Mouse (Mus musculus): ENCODE measurements around the gene Nemp1. TPM values are rescaled to one million over a fixed set of nuclear protein-coding genes. Genes with fewer than 3 reads are reported as not detected.

Gene Nemp1
- polyA plus RNA-seq, 1 experiment from 2014 or later: 11.8 TPM

DNA sequence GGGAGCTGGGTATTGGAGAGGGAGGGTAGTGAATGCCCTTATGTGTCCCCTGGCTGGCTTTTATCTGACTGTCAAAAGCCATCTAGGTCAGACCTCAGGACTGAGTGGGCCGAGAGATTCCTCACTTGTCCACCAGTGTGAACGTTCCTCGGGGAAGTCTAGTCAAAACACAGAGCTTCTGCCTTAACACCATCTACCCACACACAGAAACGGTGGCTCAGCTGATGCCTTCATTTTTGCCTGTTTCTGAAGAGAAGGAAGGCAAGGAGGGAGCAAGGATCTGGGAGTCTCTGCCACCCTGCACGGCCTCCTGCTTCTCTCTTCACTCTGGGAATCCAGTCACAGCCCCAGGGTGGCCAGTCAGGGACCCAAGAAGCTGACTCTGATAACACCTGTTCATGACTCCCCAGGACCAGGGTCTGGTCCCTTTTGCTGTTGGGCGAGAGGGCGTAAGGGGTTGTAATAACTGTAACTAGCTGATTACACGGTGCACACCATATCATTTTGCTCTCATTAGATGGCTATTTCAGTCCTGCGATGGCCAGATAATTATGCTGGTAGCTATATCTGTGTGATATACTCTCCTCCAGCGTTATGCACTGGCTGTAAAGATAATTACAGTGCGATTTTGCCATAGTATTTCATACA is 63.7 kb downstream of the Nemp1 start:
- Histone ChIP-seq H3K27me3 (ENCODE audit: control insufficient read depth, insufficient read depth, low read length) (peaks cover 8% of the 10 kb centered on the region; the same call in 1 of the 2 replicates), H3K4me3 (ENCODE audit: control insufficient read depth in 1 of 2, insufficient read depth in 1 of 2, low read depth in 1 of 2, low read length in 2 of 2) (no peak overlapping the region), H3K27ac (replicated peaks in 1 of 2; ENCODE audit: control insufficient read depth in 1 of 2, insufficient read depth in 1 of 2, low read depth in 2 of 2, low read length in 2 of 2) (no peak overlapping the region), H3K9me3 (ENCODE audit: control insufficient read depth, low read length) (no peaks in the 10 kb centered on the region), H3K4me1 (ENCODE audit: control insufficient read depth in 2 of 2, insufficient read depth in 2 of 2, low read length in 2 of 2) (peaks cover 0 to 3% of the 10 kb centered on the region in 2 experiments; a peak in 1 of 4 replicates), H3K4me2 (ENCODE audit: low read length) (no peak overlapping the region), H3K36me3 (ENCODE audit: control insufficient read depth, insufficient read depth, low read length) (no peaks in the 10 kb centered on the region), H3K9ac (ENCODE audit: low read length) (no peak overlapping the region)
- no peak for ATAC-seq (ENCODE audit: insufficient number of reproducible peaks, insufficient read depth, low FRiP score, low read depth)
- WGBS: 61% methylated on average over 11 of the region's 11 CpGs

DNA sequence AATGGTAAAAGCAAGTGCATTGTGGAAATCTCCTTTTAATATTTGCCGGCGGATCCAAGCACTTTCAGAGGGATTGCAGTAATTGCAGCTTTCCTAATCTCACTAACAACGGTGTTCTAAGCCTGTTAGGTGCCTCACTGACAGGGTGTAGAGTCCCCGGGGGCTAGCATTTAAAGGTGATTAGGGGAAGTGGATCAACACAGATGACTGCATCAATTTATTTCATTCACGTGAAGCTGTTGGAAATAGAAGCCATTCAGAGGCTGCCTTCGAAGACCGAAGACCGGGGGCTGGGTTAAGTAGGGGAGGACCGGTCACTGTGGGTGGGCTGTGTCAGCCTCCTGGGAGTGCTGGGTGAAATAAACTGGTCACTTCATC is 64.2 kb downstream of the Nemp1 start:
- Histone ChIP-seq H3K27me3 (ENCODE audit: control insufficient read depth, insufficient read depth, low read length) (peaks cover 8% of the 10 kb centered on the region; the same call in 1 of the 2 replicates), H3K4me2 (ENCODE audit: low read length) (no peak overlapping the region), H3K36me3 (ENCODE audit: control insufficient read depth, insufficient read depth, low read length) (no peaks in the 10 kb centered on the region), H3K9ac (ENCODE audit: low read length) (no peak overlapping the region), H3K27ac (replicated peaks in 1 of 2; ENCODE audit: control insufficient read depth in 1 of 2, insufficient read depth in 1 of 2, low read depth in 2 of 2, low read length in 2 of 2) (no peak overlapping the region), H3K9me3 (ENCODE audit: control insufficient read depth, low read length) (no peaks in the 10 kb centered on the region), H3K4me3 (ENCODE audit: control insufficient read depth in 1 of 2, insufficient read depth in 1 of 2, low read depth in 1 of 2, low read length in 2 of 2) (no peak overlapping the region), H3K4me1 (ENCODE audit: control insufficient read depth in 2 of 2, insufficient read depth in 2 of 2, low read length in 2 of 2) (peaks cover 0 to 3% of the 10 kb centered on the region in 2 experiments; a peak in 1 of 4 replicates)
- ATAC-seq (ENCODE audit: insufficient number of reproducible peaks, insufficient read depth, low FRiP score, low read depth): no peak
- WGBS: 60% methylated on average over 9 of the region's 9 CpGs

DNA sequence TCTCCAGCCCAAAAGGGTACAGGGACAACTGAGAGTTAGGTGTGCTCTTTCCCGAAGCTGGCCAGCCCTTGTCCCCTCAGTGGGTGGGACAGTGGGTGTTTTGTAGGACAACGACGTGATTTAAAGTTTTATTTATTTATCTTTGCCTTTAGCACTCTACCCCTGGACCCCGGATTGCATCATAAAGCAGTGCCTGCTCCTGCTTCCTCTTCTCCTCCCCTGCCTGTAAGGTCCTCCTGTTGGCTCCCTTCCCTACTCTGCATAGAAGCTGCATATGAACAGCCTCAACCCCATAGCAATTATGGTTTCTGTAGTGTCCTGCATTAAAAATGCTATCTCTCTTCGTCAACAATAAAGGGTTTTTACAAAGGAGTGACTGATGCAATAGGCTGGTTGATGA is 64.7 kb downstream of the Nemp1 start:
- Histone ChIP-seq H3K9me3 (ENCODE audit: control insufficient read depth, low read length) (no peaks in the 10 kb centered on the region), H3K9ac (ENCODE audit: low read length) (no peak overlapping the region), H3K27ac (replicated peaks in 1 of 2; ENCODE audit: control insufficient read depth in 1 of 2, insufficient read depth in 1 of 2, low read depth in 2 of 2, low read length in 2 of 2) (no peak overlapping the region), H3K27me3 (ENCODE audit: control insufficient read depth, insufficient read depth, low read length) (peaks cover 8% of the 10 kb centered on the region; the same call in 1 of the 2 replicates), H3K4me1 (ENCODE audit: control insufficient read depth in 2 of 2, insufficient read depth in 2 of 2, low read length in 2 of 2) (peaks cover 0 to 3% of the 10 kb centered on the region in 2 experiments; a peak in 1 of 4 replicates), H3K4me3 (ENCODE audit: control insufficient read depth in 1 of 2, insufficient read depth in 1 of 2, low read depth in 1 of 2, low read length in 2 of 2) (no peak overlapping the region), H3K36me3 (ENCODE audit: control insufficient read depth, insufficient read depth, low read length) (no peaks in the 10 kb centered on the region), H3K4me2 (ENCODE audit: low read length) (no peak overlapping the region)
- ATAC-seq (ENCODE audit: insufficient number of reproducible peaks, insufficient read depth, low FRiP score, low read depth): no peak
- 38% methylated on average over 5 of the region's 5 CpGs for WGBS

DNA sequence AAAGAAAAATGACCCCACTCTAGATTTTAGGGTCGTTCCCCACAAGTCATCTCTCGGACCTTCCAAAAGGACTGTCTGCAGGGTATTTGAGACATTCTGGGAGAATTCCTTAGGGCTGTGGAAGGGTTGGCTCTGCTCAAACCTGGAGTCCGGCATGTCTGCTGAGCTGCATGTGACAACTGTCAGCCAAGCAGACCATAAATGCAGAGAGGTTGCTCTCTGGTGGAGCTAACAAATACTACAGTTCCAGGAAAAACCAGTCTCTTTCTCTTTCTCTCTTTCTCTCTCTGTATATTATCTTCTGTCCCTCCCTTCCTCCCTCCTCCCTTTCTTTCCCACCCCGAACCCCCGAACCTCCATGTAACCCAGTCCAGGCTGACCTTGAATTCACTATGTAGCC is 67.7 kb downstream of the Nemp1 start:
- Histone ChIP-seq H3K4me1 (ENCODE audit: control insufficient read depth in 2 of 2, insufficient read depth in 2 of 2, low read length in 2 of 2) (peaks cover 2 to 6% of the 10 kb centered on the region in 2 experiments; a peak in 1 of 4 replicates), H3K27me3 (ENCODE audit: control insufficient read depth, insufficient read depth, low read length) (no peaks in the 10 kb centered on the region), H3K4me3 (ENCODE audit: control insufficient read depth in 1 of 2, insufficient read depth in 1 of 2, low read depth in 1 of 2, low read length in 2 of 2) (no peak overlapping the region), H3K9ac (ENCODE audit: low read length) (no peak overlapping the region), H3K36me3 (ENCODE audit: control insufficient read depth, insufficient read depth, low read length) (no peaks in the 10 kb centered on the region), H3K27ac (replicated peaks in 1 of 2; ENCODE audit: control insufficient read depth in 1 of 2, insufficient read depth in 1 of 2, low read depth in 2 of 2, low read length in 2 of 2) (no peak overlapping the region), H3K4me2 (ENCODE audit: low read length) (no peak overlapping the region), H3K9me3 (ENCODE audit: control insufficient read depth, low read length) (no peaks in the 10 kb centered on the region)
- 28% methylated on average over 5 of the region's 5 CpGs for WGBS
- ATAC-seq (ENCODE audit: insufficient number of reproducible peaks, insufficient read depth, low FRiP score, low read depth): no peak

DNA sequence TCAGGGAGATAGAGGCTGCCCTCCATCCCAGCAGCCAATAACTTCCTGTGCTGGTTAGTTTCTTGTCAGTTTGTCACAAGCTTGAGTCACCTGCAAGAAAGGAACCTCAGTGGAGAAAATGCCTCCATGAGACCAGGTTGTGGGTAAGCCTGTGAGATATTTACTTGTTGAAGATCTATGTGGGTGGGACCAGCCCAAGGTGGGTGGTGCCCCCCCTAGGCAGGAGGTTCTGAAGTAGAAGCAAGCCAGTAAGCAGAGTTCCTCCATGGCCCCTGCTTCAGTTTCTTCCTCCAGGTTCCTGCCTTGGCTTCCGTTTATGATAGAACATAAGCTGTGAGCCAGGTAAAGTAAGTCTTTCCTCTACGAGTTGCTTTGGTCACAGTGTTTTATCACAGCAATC is 69.6 kb downstream of the Nemp1 start:
- no peak overlapping the region for H3K4me2 ChIP-seq (ENCODE audit: low read length)
- no peak for ATAC-seq (ENCODE audit: insufficient number of reproducible peaks, insufficient read depth, low FRiP score, low read depth)
- no peaks in the 10 kb centered on the region for H3K9me3 ChIP-seq (ENCODE audit: control insufficient read depth, low read length)
- H3K9ac ChIP-seq (ENCODE audit: low read length): no peak overlapping the region
- no peaks in the 10 kb centered on the region for H3K27me3 ChIP-seq (ENCODE audit: control insufficient read depth, insufficient read depth, low read length)
- peaks cover 1% of the 10 kb centered on the region; the same call in 1 of the 2 replicates for H3K36me3 ChIP-seq (ENCODE audit: control insufficient read depth, insufficient read depth, low read length)
- H3K4me3 ChIP-seq (ENCODE audit: control insufficient read depth in 1 of 2, insufficient read depth in 1 of 2, low read depth in 1 of 2, low read length in 2 of 2): no peak overlapping the region
- H3K27ac ChIP-seq (replicated peaks in 1 of 2; ENCODE audit: control insufficient read depth in 1 of 2, insufficient read depth in 1 of 2, low read depth in 2 of 2, low read length in 2 of 2): no peak overlapping the region
- H3K4me1 ChIP-seq (ENCODE audit: control insufficient read depth in 2 of 2, insufficient read depth in 2 of 2, low read length in 2 of 2): peaks cover 6 to 11% of the 10 kb centered on the region in 2 experiments; a peak in 3 of 4 replicates
- 76% methylated on average over 2 of the region's 2 CpGs for WGBS

DNA sequence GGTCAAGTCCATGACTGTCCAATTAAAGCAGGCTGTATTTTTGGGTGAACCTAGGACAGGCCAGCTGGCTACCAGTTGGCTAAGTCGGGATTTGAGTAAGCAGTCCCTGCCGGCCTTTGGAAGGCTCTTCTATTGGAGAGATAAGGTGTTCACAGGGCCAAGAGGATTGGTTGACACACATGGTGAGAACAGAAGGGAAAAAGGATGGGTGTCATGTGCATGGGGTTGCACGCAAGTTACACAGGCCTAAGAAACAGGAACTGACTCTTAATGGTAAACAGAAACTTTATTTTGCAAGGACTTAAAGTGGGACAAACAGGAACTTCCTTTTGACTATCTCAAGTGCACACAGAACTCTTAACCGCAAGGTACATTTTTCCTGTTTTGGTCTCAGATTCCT is 70.2 kb downstream of the Nemp1 start:
- Histone ChIP-seq H3K9ac (ENCODE audit: low read length) (no peak overlapping the region), H3K27me3 (ENCODE audit: control insufficient read depth, insufficient read depth, low read length) (no peaks in the 10 kb centered on the region), H3K4me2 (ENCODE audit: low read length) (no peak overlapping the region), H3K4me1 (ENCODE audit: control insufficient read depth in 2 of 2, insufficient read depth in 2 of 2, low read length in 2 of 2) (peaks cover 6 to 11% of the 10 kb centered on the region in 2 experiments; a peak in 3 of 4 replicates), H3K27ac (replicated peaks in 1 of 2; ENCODE audit: control insufficient read depth in 1 of 2, insufficient read depth in 1 of 2, low read depth in 2 of 2, low read length in 2 of 2) (no peak overlapping the region), H3K36me3 (ENCODE audit: control insufficient read depth, insufficient read depth, low read length) (peaks cover 8% of the 10 kb centered on the region), H3K9me3 (ENCODE audit: control insufficient read depth, low read length) (no peaks in the 10 kb centered on the region), H3K4me3 (ENCODE audit: control insufficient read depth in 1 of 2, insufficient read depth in 1 of 2, low read depth in 1 of 2, low read length in 2 of 2) (no peak overlapping the region)
- WGBS: 41% methylated on average over 4 of the region's 4 CpGs
- no peak for ATAC-seq (ENCODE audit: insufficient number of reproducible peaks, insufficient read depth, low FRiP score, low read depth)

DNA sequence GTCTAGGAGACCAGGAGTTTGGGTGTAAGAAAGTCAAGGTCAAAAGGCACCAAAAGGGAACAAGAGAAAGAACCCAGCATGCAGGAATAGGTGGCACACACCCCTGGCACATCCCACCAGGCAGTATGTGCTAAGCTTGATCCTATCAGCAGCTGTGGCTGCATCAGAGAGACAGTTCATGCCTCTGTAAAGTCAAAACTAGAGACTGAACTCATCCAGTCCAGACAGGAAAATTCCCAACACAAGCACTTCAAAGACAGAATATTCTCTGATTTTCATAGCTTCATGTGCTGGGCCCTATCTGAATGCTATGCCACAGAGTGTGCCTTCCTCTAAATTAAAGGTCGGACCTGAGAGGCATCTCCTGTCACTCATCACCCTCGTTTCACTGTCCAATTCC is 70.9 kb downstream of the Nemp1 start:
- no peak overlapping the region for H3K4me3 ChIP-seq (ENCODE audit: control insufficient read depth in 1 of 2, insufficient read depth in 1 of 2, low read depth in 1 of 2, low read length in 2 of 2)
- H3K9me3 ChIP-seq (ENCODE audit: control insufficient read depth, low read length): no peaks in the 10 kb centered on the region
- H3K27ac ChIP-seq (replicated peaks in 1 of 2; ENCODE audit: control insufficient read depth in 1 of 2, insufficient read depth in 1 of 2, low read depth in 2 of 2, low read length in 2 of 2): no peak overlapping the region
- 30% methylated on average over 2 of the region's 2 CpGs for WGBS
- peaks cover 14% of the 10 kb centered on the region for H3K36me3 ChIP-seq (ENCODE audit: control insufficient read depth, insufficient read depth, low read length)
- H3K4me2 ChIP-seq (ENCODE audit: low read length): no peak overlapping the region
- H3K27me3 ChIP-seq (ENCODE audit: control insufficient read depth, insufficient read depth, low read length): no peaks in the 10 kb centered on the region
- ATAC-seq (ENCODE audit: insufficient number of reproducible peaks, insufficient read depth, low FRiP score, low read depth): no peak
- H3K9ac ChIP-seq (ENCODE audit: low read length): no peak overlapping the region
- H3K4me1 ChIP-seq (ENCODE audit: control insufficient read depth in 2 of 2, insufficient read depth in 2 of 2, low read length in 2 of 2): peaks cover 6 to 11% of the 10 kb centered on the region in 2 experiments; a peak in 3 of 4 replicates

Data from heart, embryonic 14.5 days (tissue).